7 mouse cellular contexts compared by ENCODE assay signal in the genomic region with DNA sequence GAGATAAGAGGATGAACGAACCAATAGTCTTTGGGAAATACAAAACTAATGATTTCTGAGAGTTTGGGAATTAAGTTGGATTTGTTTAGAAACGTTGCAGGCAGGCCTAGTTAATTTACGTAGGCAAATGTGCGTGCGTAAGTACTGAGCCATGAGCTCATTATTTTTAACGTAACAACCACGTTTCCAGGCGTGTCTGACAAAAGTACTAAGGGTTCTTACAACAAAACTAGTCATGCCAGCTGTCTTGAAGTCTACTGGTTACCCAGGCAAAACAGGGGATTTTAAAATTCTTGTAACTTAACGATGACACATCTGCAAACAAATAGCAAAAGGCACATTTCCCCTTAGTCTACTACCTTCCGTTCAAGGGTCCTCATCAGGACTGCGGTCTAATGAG. TPM values are rescaled to one million over a fixed set of nuclear protein-coding genes. Genes with fewer than 3 reads are reported as not detected.
A peak's percentile ranks its signal among the peaks of the same experiment; 100 is the strongest.
DNase-seq lines count a peak whose midpoint lies in the region; ATAC-seq and TF ChIP-seq lines count a peak whose summit lies in the region.

No protein-coding gene starts in this region.

- H3K4me1 ChIP-seq in liver, embryonic 11.5 days (replicated peaks; ENCODE audit: control insufficient read depth, insufficient read depth, low read length) = peaks cover 20% of the 10 kb centered on the region
- 0 out of 2 replicates have a peak, but pooled peaks cover 2% of the 10 kb centered on the region for H3K4me1 ChIP-seq in cortical plate, adult 2 months (ENCODE audit: control insufficient read depth, insufficient read depth, low read length)
- peaks cover 29% of the 10 kb centered on the region for H3K4me1 ChIP-seq in hindbrain, embryonic 15.5 days (replicated peaks)

- no peak overlapping the region for H3ac ChIP-seq in myocyte (ENCODE audit: control insufficient read depth, insufficient read length)

- no peak for DNase-seq in liver, embryonic 11.5 days (ENCODE audit: low spot score)
- DNase-seq in liver = no peak
- DNase-seq in spleen, postnatal 14 days (ENCODE audit: low spot score in 2 of 2) = no peak
- DNase-seq in frontal cortex, postnatal 36 days (ENCODE audit: low spot score in 2 of 2) = no peak

- peak overlapping the region; percentile 99 for H3K4me2 ChIP-seq in liver, embryonic 11.5 days
- peak overlapping the region; percentile 68 for H3K4me2 ChIP-seq in hindbrain, embryonic 15.5 days
- H3K4me2 ChIP-seq in myocyte (ENCODE audit: low read depth) = peak overlapping the region; percentile 99

- WGBS in liver, embryonic 11.5 days = 6% methylated on average over 11 of the region's 11 CpGs
- 8% methylated on average over 11 of the region's 11 CpGs for WGBS in hindbrain, embryonic 15.5 days

- H3K79me2 ChIP-seq in myocyte (ENCODE audit: control insufficient read depth, insufficient read depth) = no peaks in the 10 kb centered on the region

- no peaks in the 10 kb centered on the region for H3K9me3 ChIP-seq in liver, embryonic 11.5 days (ENCODE audit: control insufficient read depth, low read length)
- no peaks in the 10 kb centered on the region for H3K9me3 ChIP-seq in hindbrain, embryonic 15.5 days

- H3K9ac ChIP-seq in liver, embryonic 11.5 days (ENCODE audit: low read depth, low read length) = peak overlapping the region; percentile 17; the same call in 1 of the 2 replicates
- 0 out of 2 replicates have a peak overlapping the region, but pooled peaks have one; percentile 32 for H3K9ac ChIP-seq in hindbrain, embryonic 15.5 days

- TF ChIP-seq CTCF in cortical plate, adult 2 months (IDR thresholded peaks at IDR 0.05; ENCODE audit: extremely low read depth, insufficient read depth, low read length) = no peak

- H3K27me3 ChIP-seq in liver, embryonic 11.5 days (replicated peaks; ENCODE audit: control insufficient read depth, insufficient read depth, low read length) = peaks cover 6% of the 10 kb centered on the region
- peaks cover 20% of the 10 kb centered on the region for H3K27me3 ChIP-seq in hindbrain, embryonic 15.5 days
- H3K27me3 ChIP-seq in myocyte (ENCODE audit: control insufficient read depth, insufficient read depth, insufficient read length) = no peaks in the 10 kb centered on the region

- ATAC-seq in liver, embryonic 11.5 days (replicated peaks; ENCODE audit: low FRiP score) = no peak
- no peak for ATAC-seq in hindbrain, embryonic 15.5 days (ENCODE audit: low FRiP score, low read depth)

- peak overlapping the region; percentile 67 for H3K4me3 ChIP-seq in liver, embryonic 11.5 days (ENCODE audit: low read depth, low read length)
- H3K4me3 ChIP-seq in cortical plate, adult 2 months (ENCODE audit: insufficient read depth, low read length) = peak overlapping the region; percentile 45
- H3K4me3 ChIP-seq in hindbrain, embryonic 15.5 days = peak overlapping the region; percentile 50
- H3K4me3 ChIP-seq in myocyte = peak overlapping the region; percentile 43

- no peak for TF ChIP-seq POLR2A in cortical plate, adult 2 months (IDR thresholded peaks at IDR 0.05; ENCODE audit: extremely low read depth, insufficient read depth, low read length)
- no peak for TF ChIP-seq POLR2A in myocyte (IDR thresholded peaks at IDR 0.05; ENCODE audit: insufficient read length, low read depth)

- no peaks in the 10 kb centered on the region for H3K36me3 ChIP-seq in liver, embryonic 11.5 days (ENCODE audit: control insufficient read depth, insufficient read depth, low read length)
- H3K36me3 ChIP-seq in hindbrain, embryonic 15.5 days = no peaks in the 10 kb centered on the region
- no peaks in the 10 kb centered on the region for H3K36me3 ChIP-seq in myocyte (ENCODE audit: control insufficient read depth, insufficient read depth)

- no peak overlapping the region for H3K27ac ChIP-seq in liver, embryonic 11.5 days (ENCODE audit: low read depth, low read length)
- H3K27ac ChIP-seq in cortical plate, adult 2 months (ENCODE audit: insufficient read depth, low read length) = no peak overlapping the region
- no peak overlapping the region for H3K27ac ChIP-seq in hindbrain, embryonic 15.5 days (replicated peaks)

TF ChIP-seq in myocyte, 11 proteins besides CTCF, POLR2A, EP300 and RAD21:
- no peak for TF ChIP-seq MYOD1 (IDR thresholded peaks at IDR 0.05; ENCODE audit: control insufficient read depth in 1 of 3, insufficient read length in 2 of 3, low read depth in 2 of 3)
- TF ChIP-seq POLR2AphosphoS2 (IDR thresholded peaks at IDR 0.05; ENCODE audit: insufficient read length, low read depth) = no peak
- no peak for TF ChIP-seq USF1 (IDR thresholded peaks at IDR 0.05; ENCODE audit: low read depth)
- TF ChIP-seq E2F4 (IDR thresholded peaks at IDR 0.05; ENCODE audit: insufficient read depth) = no peak

RNA-seq across cellular contexts. Expression of a gene that starts 15.5 kb away (rescaled TPM):
- 1.5 and 2.4 TPM in 2 replicates for polyA plus RNA-seq in liver, embryonic 11.5 days (2014; fragmentation: Nextera tagmentation; extraction: Ambion mirVana)
- polyA plus RNA-seq in cortical plate, adult 2 months (2012; rRNA removed) = 0.31 and 0.57 TPM in 2 replicates
- polyA plus RNA-seq in hindbrain, embryonic 15.5 days (2015; fragmentation: Nextera tagmentation; extraction: Ambion mirVana) = 0.27 and 1.0 TPM in 2 replicates
- 2.1 TPM for polyA plus RNA-seq in myocyte (2012; fragmentation: generic; extraction: Trizol)

RNA-seq across cellular contexts. Expression of a gene that starts 30.5 kb away (rescaled TPM):
- 28.7 and 29.8 TPM in 2 replicates for polyA plus RNA-seq in liver, embryonic 11.5 days (2014; fragmentation: Nextera tagmentation; extraction: Ambion mirVana)
- 20.6 and 21.1 TPM in 2 replicates for polyA plus RNA-seq in cortical plate, adult 2 months (2012; rRNA removed)
- polyA plus RNA-seq in hindbrain, embryonic 15.5 days (2015; fragmentation: Nextera tagmentation; extraction: Ambion mirVana) = 9.6 and 12.3 TPM in 2 replicates
- 0.05 TPM for polyA plus RNA-seq in myocyte (2012; fragmentation: generic; extraction: Trizol)

RNA-seq across cellular contexts. Expression of a gene that starts 57.9 kb away (rescaled TPM):
- polyA plus RNA-seq in liver, embryonic 11.5 days (2014; fragmentation: Nextera tagmentation; extraction: Ambion mirVana) = 1.8 and 2.0 TPM in 2 replicates
- 6.1 and 6.4 TPM in 2 replicates for polyA plus RNA-seq in cortical plate, adult 2 months (2012; rRNA removed)
- 1.7 and 2.6 TPM in 2 replicates for polyA plus RNA-seq in hindbrain, embryonic 15.5 days (2015; fragmentation: Nextera tagmentation; extraction: Ambion mirVana)
- polyA plus RNA-seq in myocyte (2012; fragmentation: generic; extraction: Trizol) = 0.11 TPM

Comparison
In these comparisons a context has a peak if more than half of its experiments do, and no peak if none do; other contexts are left out.
1. RNA of a gene that starts 30.5 kb away (polyA plus RNA-seq): 28.7 to 29.8 TPM in liver, embryonic 11.5 days, 20.6 to 21.1 TPM in cortical plate, adult 2 months and 9.6 to 12.3 TPM in hindbrain, embryonic 15.5 days; 0.05 TPM in myocyte (single experiment); every median in the first group is over 10 times any median in the second.
2. Peak in every context shown above with its lines, with median percentiles within 50 percentile points of each other: H3K4me2 ChIP-seq and H3K4me3 ChIP-seq.